In the genomic region with DNA sequence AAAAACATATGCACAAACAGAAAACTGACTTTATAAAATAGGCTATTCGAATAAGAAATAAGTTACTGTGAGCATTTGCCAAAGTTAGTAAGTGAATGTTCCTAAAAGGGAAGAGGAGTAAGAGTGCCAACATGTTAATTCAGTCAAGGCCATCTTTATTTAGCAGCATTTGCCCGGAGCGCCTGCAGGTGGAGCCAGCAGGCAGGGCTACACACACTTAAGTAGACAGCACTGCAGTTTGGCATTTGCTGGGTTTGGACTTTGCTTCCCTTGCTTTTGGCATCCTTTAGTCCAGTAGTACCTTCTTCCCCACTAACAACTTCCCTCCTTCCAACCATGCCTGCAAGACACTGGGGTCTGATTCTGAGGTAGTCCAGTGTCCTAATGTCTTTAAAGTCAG, we compare ENCODE assay signal across 8 mouse cellular contexts.
A peak's percentile ranks its signal among the peaks of the same experiment; 100 is the strongest.
DNase-seq lines count a peak whose midpoint lies in the region; ATAC-seq and TF ChIP-seq lines count a peak whose summit lies in the region.

No protein-coding gene starts in this region.

- 0 out of 2 replicates have a peak, but pooled peaks have one; percentile 25 for ATAC-seq in kidney, postnatal 0 days (replicated peaks; ENCODE audit: low FRiP score, low read depth)

- no peak overlapping the region for H3K9ac ChIP-seq in kidney, postnatal 0 days (ENCODE audit: low read depth, low read length)

- H3K4me3 ChIP-seq in spleen, adult 2 months (ENCODE audit: extremely low read depth, insufficient read depth, insufficient read length): no peak overlapping the region
- H3K4me3 ChIP-seq in kidney, postnatal 0 days (replicated peaks; ENCODE audit: low read depth, low read length): no peak overlapping the region

- no peaks in the 10 kb centered on the region for H3K9me3 ChIP-seq in kidney, postnatal 0 days (replicated peaks; ENCODE audit: low read length)

- WGBS in spleen, adult 2 months: 27% methylated on average over 3 of the region's 3 CpGs
- 52% methylated on average over 3 of the region's 3 CpGs for WGBS in kidney, postnatal 0 days

- H3K27me3 ChIP-seq in spleen, adult 2 months (ENCODE audit: control insufficient read depth, insufficient read depth, low read length): no peaks in the 10 kb centered on the region
- H3K27me3 ChIP-seq in kidney, postnatal 0 days (ENCODE audit: insufficient read depth, low read length): no peaks in the 10 kb centered on the region

- H3K4me2 ChIP-seq in kidney, postnatal 0 days (ENCODE audit: low read length): no peak overlapping the region

- TF ChIP-seq POLR2A in spleen, adult 2 months (IDR thresholded peaks at IDR 0.05; ENCODE audit: low read depth, low read length): no peak
- TF ChIP-seq POLR2A in brain, embryonic 14.5 days (IDR thresholded peaks at IDR 0.05; ENCODE audit: borderline replicate concordance, extremely low read depth, insufficient read depth, insufficient read length, poor library complexity, severe bottlenecking): no peak

- peak; percentile 75; the same call in 1 of the 2 replicates for TF ChIP-seq CTCF in spleen, adult 2 months (IDR thresholded peaks at IDR 0.05; ENCODE audit: extremely low read depth, insufficient read depth, insufficient read length, insufficient replicate concordance)
- peak; percentile 78 for TF ChIP-seq CTCF in brain, embryonic 14.5 days (IDR thresholded peaks at IDR 0.05; ENCODE audit: borderline replicate concordance, extremely low read depth, insufficient read depth, insufficient read length)
- peak; percentile 78 for TF ChIP-seq CTCF in kidney, postnatal 0 days (IDR thresholded peaks at IDR 0.05; ENCODE audit: low read depth)

- no peaks in the 10 kb centered on the region for H3K4me1 ChIP-seq in spleen, adult 2 months (ENCODE audit: control insufficient read depth, insufficient read depth, insufficient read length)
- H3K4me1 ChIP-seq in kidney, postnatal 0 days (replicated peaks; ENCODE audit: insufficient read depth, low read length): no peaks in the 10 kb centered on the region

- no peak overlapping the region for H3K27ac ChIP-seq in spleen, adult 2 months (ENCODE audit: insufficient read depth, low read length)
- H3K27ac ChIP-seq in kidney, postnatal 0 days: no peak overlapping the region

- H3K36me3 ChIP-seq in spleen, adult 2 months (ENCODE audit: control insufficient read depth, insufficient read depth, low read length): no peaks in the 10 kb centered on the region
- H3K36me3 ChIP-seq in kidney, postnatal 0 days (ENCODE audit: insufficient read depth, low read length): no peaks in the 10 kb centered on the region

- peak; percentile 7 to 29 for DNase-seq in spleen, adult 2 months (ENCODE audit: low read depth in 1 of 2, low spot score in 2 of 2)
- DNase-seq in spleen, adult 12 weeks (ENCODE audit: low spot score): no peak
- DNase-seq in brain, embryonic 14.5 days (ENCODE audit: low read depth): peak; percentile 76
- DNase-seq in fibroblast of lung, adult 2 months (ENCODE audit: low read depth): peak; percentile 23
- DNase-seq in kidney, postnatal 0 days (ENCODE audit: low spot score): peak; percentile 58
- peak; percentile 22 to 24 for DNase-seq in lung, adult 18-20 months
- DNase-seq in retina, postnatal 1 day: peak; percentile 24
- DNase-seq in urinary bladder, postnatal 10 days (ENCODE audit: low spot score): no peak

Comparison
In these comparisons a context has a peak if more than half of its experiments do, and no peak if none do; other contexts are left out.
1. DNase-seq: peak in spleen, adult 2 months (2 of 2), brain, embryonic 14.5 days (single experiment), fibroblast of lung, adult 2 months (single experiment), kidney, postnatal 0 days (single experiment), lung, adult 18-20 months (2 of 2) and retina, postnatal 1 day (single experiment); none in spleen, adult 12 weeks (single experiment) and urinary bladder, postnatal 10 days (single experiment).
2. Peak in every context shown above with its lines, with median percentiles within 50 percentile points of each other: CTCF ChIP-seq.